Mouse (Mus musculus): Measurements from ENCODE around the gene Taz.
A peak's percentile ranks its signal among the peaks of the same experiment; 100 is the strongest.

Gene Taz

GRCm38 (mm10) chrX:74281041-74281731 is 526 bp upstream of the Taz start:
- DNase-seq (ENCODE audit: low read depth, low spot score), result no peak

GRCm38 (mm10) chrX:74282395-74283091 is 831 bp downstream of the Taz start:
- peak; percentile 92 for DNase-seq (ENCODE audit: low read depth, low spot score)

- peak; percentile 13 for DNase-seq (ENCODE audit: low read depth, low spot score)
Observed at GRCm38 (mm10) chrX:74283092-74283437, 1.4 kb downstream of the Taz start.

- no peak for DNase-seq (ENCODE audit: low read depth, low spot score)
Observed at GRCm38 (mm10) chrX:74293431-74293830, 11.7 kb downstream of the Taz start.

- peak; percentile 94 for DNase-seq (ENCODE audit: low read depth, low spot score)
Observed at GRCm38 (mm10) chrX:74296538-74297448, 15.1 kb downstream of the Taz start, which contains the start of gene Atp6ap1. Atp6ap1 (plus strand) TSS chrX:74297097.

- DNase-seq (ENCODE audit: low read depth, low spot score), result no peak
Observed at GRCm38 (mm10) chrX:74298348-74298747, 16.6 kb downstream of the Taz start.

DNA sequence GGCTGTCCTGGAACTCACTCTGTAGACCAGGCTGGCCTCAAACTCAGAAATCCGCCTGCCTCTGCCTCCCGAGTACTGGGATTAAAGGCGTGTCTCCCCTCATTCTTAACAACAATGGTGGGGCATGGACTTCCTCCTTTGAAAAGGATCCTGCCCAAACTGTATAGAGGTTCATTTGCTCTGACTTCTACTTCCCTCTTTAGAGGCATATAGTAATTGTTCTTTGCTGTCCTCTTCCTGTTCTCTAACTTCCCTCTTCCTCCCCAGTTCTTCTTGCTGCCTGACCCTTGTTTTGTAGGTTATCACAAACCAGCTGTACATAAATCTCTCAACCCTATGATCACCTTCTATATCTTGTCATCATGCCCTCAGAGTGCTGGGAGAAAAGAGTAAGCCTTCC is 18.0 kb downstream of the Taz start:
- no peak for DNase-seq (ENCODE audit: low read depth, low spot score)

GRCm38 (mm10) chrX:74304867-74305700 is 23.4 kb downstream of the Taz start, which contains the start of gene Gdi1:
Gdi1 (plus strand) TSS chrX:74304998.
- DNase-seq (ENCODE audit: low read depth, low spot score), result peak; percentile 89

DNA sequence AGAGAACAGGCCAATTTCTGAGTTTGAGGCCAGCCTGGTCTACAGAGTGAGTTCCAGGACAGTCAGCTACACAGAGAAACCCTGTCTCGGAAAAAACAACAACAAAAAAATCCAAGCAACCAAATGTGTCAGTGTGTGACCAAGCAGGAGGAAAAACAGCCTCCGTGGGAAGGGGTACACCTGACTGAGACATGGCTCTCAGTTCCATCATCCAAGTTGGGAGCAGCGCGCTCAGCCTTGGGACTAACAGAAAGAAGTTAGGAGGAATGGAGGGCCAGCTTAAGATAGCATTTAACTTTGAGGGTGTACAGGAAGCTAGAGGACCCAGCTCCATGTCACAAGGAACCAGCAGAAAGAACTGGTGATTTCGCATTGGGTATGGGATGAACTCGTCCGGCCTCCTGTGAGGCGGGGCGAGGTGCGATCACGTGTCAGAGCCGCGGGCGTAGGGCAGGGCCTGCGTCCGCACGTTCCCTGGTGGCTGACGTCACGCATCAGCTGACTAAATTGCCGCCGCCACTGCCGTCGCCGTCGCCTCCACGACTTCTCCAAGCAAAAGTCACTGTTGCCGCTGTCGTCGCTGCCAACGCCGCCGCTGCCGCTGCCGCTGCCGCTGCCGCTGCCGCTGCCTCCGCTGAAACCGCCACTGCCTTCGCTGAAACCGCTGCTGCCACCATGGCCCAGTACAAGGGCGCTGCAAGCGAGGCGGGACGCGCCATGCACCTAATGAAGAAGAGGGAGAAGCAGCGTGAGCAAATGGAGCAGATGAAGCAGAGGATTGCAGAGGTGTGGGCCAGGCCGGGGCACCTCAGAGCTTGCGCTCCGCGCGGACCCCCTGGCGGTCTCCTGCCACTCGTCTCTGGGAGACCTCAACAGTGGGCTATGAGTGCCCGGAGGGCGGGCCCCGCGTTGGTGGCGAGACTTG is 31.1 kb downstream of the Taz start, which contains the start of gene Fam50a:
Gene Fam50a, plus strand, starts transcription at position 494 of the 925 bp plus-strand sequence.
- peak; percentile 94 for DNase-seq (ENCODE audit: low read depth, low spot score)

DNA sequence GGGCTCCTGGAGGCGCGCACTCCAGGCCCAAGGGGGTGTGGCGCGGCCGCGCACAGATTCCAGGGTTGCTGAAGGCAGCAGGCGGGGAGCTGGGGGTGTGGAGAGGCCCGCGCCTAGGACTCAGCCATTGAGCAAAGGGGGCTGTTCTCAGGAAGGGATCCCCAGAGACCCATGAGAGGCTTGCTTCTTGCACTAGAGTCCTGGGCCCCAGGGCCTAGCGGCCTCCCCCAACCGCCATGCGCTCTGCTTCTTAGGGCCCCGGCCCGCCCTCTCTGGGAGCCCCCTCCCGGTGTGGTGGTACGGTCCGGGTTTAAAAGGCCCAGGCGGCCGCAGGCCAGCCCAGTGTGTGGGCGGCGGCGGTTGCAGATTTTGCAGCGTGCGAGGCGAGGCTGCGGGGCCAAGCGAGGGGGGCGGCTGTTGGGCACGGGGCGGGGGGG is 47.0 kb downstream of the Taz start, which contains the start of gene Plxna3:
Gene Plxna3, plus strand, starts transcription at position 342 of the 437 bp plus-strand sequence.
- DNase-seq (ENCODE audit: low read depth, low spot score), result peak; percentile 71

GRCm38 (mm10) chrX:74329215-74329671 is 47.5 kb downstream of the Taz start:
- DNase-seq (ENCODE audit: low read depth, low spot score), result peak; percentile 8

- no peak for DNase-seq (ENCODE audit: low read depth, low spot score)
Observed at GRCm38 (mm10) chrX:74330166-74330930, 48.6 kb downstream of the Taz start.
